Mouse (Mus musculus) liver, embryonic 16.5 days (tissue): Measurements from ENCODE around the gene Shb. TPM values are rescaled to one million over a fixed set of nuclear protein-coding genes. Genes with fewer than 3 reads are reported as not detected.

Experiments
- ATAC-seq: fragments of 200-750 bp; cut with Nextera tagmentation; 2 replicates; pipeline ENCODE4 v1.8.0; 2017; ENCODE audit warnings: low read depth, mild to moderate bottlenecking, moderate number of reproducible peaks, moderate library complexity
- H3K27ac ChIP-seq: fragments of 300-500 bp; sonication (generic); 2 replicates; pipeline ENCODE4 v1.5.1; 2014; ENCODE audit warnings: mild to moderate bottlenecking, low read length
- H3K27me3 ChIP-seq: fragments of 300-500 bp; sonication (generic); 2 replicates; pipeline ENCODE4 v1.6.1; 2014; ENCODE audit warnings: low read depth, low read length, mixed read lengths; ENCODE audit not compliant: control insufficient read depth, insufficient read depth
- H3K36me3 ChIP-seq: fragments of 300-500 bp; sonication (generic); 2 replicates; pipeline ENCODE4 v1.6.1; 2014; ENCODE audit warnings: mild to moderate bottlenecking; ENCODE audit not compliant: control insufficient read depth, insufficient read depth
- H3K4me1 ChIP-seq: fragments of 300-500 bp; sonication (generic); 2 replicates; pipeline ENCODE4 v1.6.1; 2014; ENCODE audit warnings: low read depth, low read length, mixed read lengths; ENCODE audit not compliant: control insufficient read depth
- H3K4me2 ChIP-seq: fragments of 300-500 bp; sonication (generic); 2 replicates; pipeline ENCODE4 v1.6.1; 2014; ENCODE audit warnings: low read depth, low read length, mixed read lengths
- H3K4me3 ChIP-seq: fragments of 300-500 bp; sonication (generic); 2 replicates; pipeline ENCODE4 v1.5.1; 2014; ENCODE audit warnings: low read depth, mild to moderate bottlenecking, low read length
- H3K9ac ChIP-seq: fragments of 300-500 bp; sonication (generic); 2 replicates; pipeline ENCODE4 v1.6.1; 2014; ENCODE audit warnings: low read depth, low read length
- H3K9me3 ChIP-seq: fragments of 300-500 bp; sonication (generic); replicated peaks from 2 replicates; pipeline ENCODE4 v1.6.1; 2016; ENCODE audit warnings: low read length; ENCODE audit not compliant: control insufficient read depth
- WGBS: fragments of 180-500 bp; shearing (Covaris S2); extraction: QIAGEN DNeasy Blood & Tissue Kit; methylation state at CpG from one replicate; pipeline ENCODE4 v1.1.7; 2014; ENCODE audit not compliant: insufficient replicate concordance; 5-methylcytosine and 5-hydroxymethylcytosine counted together
- polyA plus RNA-seq: library from polyadenylated mRNA; unstranded; fragments of >200 nt; fragmentation: Nextera tagmentation; extraction: Ambion mirVana; gene quantifications from 2 replicates; pipeline ENCODE4 v1.2.1, GENCODE M21; 2015

Gene Shb
- polyA plus RNA-seq, 1 experiment from 2014 or later = 1.4 TPM

DNA sequence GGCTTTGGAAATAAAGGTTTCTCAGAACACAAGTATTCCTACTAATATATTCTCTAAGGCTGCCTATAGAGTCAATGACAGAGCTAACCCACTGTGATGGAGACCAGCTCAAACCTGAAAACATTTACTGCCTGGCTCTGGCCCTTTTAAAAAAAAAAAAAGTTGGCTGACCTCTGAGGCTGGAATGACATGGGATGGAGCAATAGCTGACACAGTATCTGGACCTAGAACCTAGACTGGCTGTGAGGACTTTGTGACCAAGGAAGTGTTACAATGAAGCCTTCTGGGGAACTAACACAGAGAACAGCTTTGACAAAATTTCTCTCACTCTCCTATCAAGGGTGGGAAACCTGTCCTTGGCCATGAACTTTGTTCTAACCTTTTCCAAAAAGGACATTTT, 9.3 kb downstream of the Shb start:
- peak; percentile 41 for ATAC-seq
- no peak overlapping the region for H3K9ac ChIP-seq

DNA sequence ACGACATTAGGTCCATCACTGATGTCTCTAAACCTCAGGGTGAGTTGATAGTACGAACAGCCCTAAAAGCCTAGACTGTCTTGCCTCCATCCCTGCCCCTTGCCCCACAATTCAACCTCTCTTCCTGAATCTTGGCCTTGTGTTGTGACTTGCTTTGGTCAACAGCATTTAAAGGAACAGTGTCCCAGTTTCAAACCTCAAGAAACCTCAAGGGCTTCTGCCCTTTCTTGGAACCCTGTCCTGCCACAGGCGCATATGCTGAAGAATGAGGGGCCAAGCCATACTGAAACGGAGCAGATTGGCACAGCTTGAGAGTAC, 9.7 kb downstream of the Shb start:
- Histone ChIP-seq H3K9me3 (no peaks in the 10 kb centered on the region), H3K27ac (peak overlapping the region; percentile 83), H3K27me3 (no peaks in the 10 kb centered on the region), H3K4me1 (peaks cover 68% of the 10 kb centered on the region), H3K9ac (peak overlapping the region; percentile 23; the same call in 1 of the 2 replicates), H3K4me2 (peak overlapping the region; percentile 65), H3K36me3 (peaks cover 3% of the 10 kb centered on the region), H3K4me3 (no peak overlapping the region)
- ATAC-seq = no peak
- 68% methylated on average over 4 of the region's 4 CpGs for WGBS

More for the DNA sequence above, 9.3 kb downstream of the Shb start:
- H3K4me2 ChIP-seq = peak overlapping the region; percentile 65
- no peak overlapping the region for H3K4me3 ChIP-seq
- H3K27me3 ChIP-seq = no peaks in the 10 kb centered on the region
- no peaks in the 10 kb centered on the region for H3K9me3 ChIP-seq
- peaks cover 3% of the 10 kb centered on the region for H3K36me3 ChIP-seq
- peak overlapping the region; percentile 83 for H3K27ac ChIP-seq
- H3K4me1 ChIP-seq = peaks cover 70% of the 10 kb centered on the region

DNA sequence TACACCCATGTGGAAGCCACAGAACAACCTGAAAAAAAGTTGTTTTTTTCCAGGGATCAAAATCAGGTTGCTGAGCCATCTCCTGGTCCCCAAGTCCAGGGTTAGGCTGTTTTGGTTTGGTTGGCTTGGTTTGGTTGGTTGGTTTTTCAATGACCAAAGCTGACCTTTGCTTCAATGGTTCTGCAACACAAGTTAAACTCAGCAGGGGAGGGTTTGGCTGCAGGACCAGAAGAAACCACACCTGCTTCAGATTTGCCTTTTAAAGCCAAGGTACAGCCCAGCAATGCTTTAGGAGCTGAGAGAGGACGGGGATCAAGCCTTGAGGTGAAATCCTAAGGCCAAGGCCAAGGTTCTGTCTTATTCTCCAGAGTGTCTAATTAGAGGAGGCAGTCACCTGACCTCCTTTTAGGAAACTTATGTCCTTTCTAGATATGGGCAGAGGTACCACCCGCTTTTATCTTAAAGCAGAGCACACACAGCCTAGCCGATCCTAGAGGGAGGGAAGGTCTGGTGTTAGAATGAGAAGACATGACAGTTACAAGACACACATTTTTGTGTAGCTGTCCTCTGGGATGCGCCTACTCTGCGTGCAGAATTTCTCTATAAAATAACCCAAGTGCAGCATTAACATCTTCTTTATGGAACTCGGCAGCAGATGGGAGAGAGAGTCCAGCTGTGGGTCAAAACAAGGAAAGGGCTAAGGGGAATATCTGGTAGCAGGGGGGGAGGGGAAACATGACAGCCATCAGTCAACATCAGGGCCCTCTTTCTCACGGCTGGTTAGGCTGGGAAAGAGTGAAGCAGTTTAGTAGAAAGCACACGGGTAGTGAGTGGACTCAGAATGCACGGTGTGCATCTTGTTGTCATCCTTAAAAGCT, 10.3 kb downstream of the Shb start:
- Histone ChIP-seq H3K4me1 (peaks cover 68% of the 10 kb centered on the region), H3K27me3 (no peaks in the 10 kb centered on the region), H3K9ac (peak overlapping the region; percentile 23), H3K36me3 (peaks cover 3% of the 10 kb centered on the region), H3K9me3 (no peaks in the 10 kb centered on the region), H3K27ac (peak overlapping the region; percentile 83), H3K4me2 (peak overlapping the region; percentile 65), H3K4me3 (peak overlapping the region; percentile 30)
- peak; percentile 87 for ATAC-seq
- WGBS = 26% methylated on average over 9 of the region's 9 CpGs

DNA sequence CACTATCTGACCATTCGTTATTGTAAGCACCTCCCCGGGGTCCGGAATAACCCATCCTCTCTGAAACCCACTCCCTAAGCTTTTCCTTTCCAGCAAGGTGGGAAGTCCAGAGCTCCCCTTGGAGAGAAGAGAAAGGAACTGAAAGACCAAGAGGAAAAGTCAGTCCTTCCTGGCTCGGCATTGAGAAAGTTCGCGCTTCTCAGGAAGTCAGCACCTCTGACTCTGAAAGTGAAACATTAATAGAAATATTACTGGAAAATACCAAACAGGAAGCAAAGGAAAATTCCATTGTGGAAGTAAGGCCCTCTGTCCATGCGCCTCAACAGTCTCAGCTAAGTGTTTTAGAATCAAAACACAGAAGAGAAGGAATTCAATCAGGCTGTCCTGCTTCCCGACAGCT, 11.9 kb downstream of the Shb start:
- 30% methylated on average over 8 of the region's 8 CpGs for WGBS
- no peak overlapping the region for H3K4me2 ChIP-seq
- no peaks in the 10 kb centered on the region for H3K9me3 ChIP-seq
- no peak overlapping the region for H3K4me3 ChIP-seq
- peaks cover 67% of the 10 kb centered on the region for H3K4me1 ChIP-seq
- peaks cover 3% of the 10 kb centered on the region for H3K36me3 ChIP-seq
- no peaks in the 10 kb centered on the region for H3K27me3 ChIP-seq
- H3K27ac ChIP-seq = peak overlapping the region; percentile 83
- ATAC-seq = no peak
- H3K9ac ChIP-seq = peak overlapping the region; percentile 11; the same call in 1 of the 2 replicates

DNA sequence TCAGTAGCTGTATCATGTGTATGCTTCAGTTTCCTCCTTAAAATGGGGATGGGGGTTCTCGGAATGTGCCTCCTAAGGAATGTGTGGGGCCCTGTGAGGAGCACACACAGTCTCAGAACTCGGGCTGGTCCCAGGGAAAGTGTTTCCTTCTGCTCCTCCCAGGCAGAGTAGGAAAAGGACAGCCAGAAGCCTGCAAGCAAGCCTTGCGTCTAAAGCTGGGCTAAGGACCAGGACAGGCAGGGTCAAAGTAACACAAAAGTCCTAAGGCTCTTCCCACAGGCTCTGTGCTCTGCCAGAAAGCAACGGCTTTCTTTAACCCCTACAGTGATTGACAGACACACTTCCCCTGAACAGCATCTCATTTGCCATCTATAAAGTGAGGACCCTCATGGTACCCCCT, 14.9 kb downstream of the Shb start:
- peaks cover 74% of the 10 kb centered on the region for H3K4me1 ChIP-seq
- no peak for ATAC-seq
- H3K9ac ChIP-seq = no peak overlapping the region
- H3K27me3 ChIP-seq = no peaks in the 10 kb centered on the region
- no peaks in the 10 kb centered on the region for H3K36me3 ChIP-seq
- no peak overlapping the region for H3K27ac ChIP-seq
- WGBS = 65% methylated on average over 4 of the region's 4 CpGs
- no peak overlapping the region for H3K4me2 ChIP-seq
- no peak overlapping the region for H3K4me3 ChIP-seq
- no peaks in the 10 kb centered on the region for H3K9me3 ChIP-seq

DNA sequence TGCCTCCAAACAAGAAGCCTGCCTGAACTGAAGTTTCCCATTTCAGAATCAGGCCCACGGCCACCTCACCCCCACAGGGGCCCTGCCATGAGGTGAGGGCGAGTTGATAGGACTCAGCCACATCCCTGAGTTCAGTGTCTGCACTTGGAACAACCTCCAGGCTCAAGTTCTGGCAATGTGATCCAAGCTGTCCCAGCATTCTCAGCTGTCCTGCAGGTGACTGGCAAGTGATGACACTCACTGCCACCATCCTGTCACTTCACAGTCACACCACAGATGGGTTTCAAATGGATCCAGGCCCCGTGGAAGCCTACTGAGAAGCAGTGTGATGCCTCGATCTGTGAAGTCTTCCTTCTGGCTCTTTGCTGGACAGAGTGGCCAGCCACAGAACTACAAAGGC, 16.4 kb downstream of the Shb start:
- ATAC-seq = no peak
- Histone ChIP-seq H3K36me3 (no peaks in the 10 kb centered on the region), H3K4me3 (no peak overlapping the region), H3K4me2 (no peak overlapping the region), H3K27me3 (no peaks in the 10 kb centered on the region), H3K4me1 (peaks cover 62% of the 10 kb centered on the region), H3K9me3 (no peaks in the 10 kb centered on the region), H3K27ac (no peak overlapping the region), H3K9ac (no peak overlapping the region)
- WGBS = 49% methylated on average over 4 of the region's 4 CpGs

DNA sequence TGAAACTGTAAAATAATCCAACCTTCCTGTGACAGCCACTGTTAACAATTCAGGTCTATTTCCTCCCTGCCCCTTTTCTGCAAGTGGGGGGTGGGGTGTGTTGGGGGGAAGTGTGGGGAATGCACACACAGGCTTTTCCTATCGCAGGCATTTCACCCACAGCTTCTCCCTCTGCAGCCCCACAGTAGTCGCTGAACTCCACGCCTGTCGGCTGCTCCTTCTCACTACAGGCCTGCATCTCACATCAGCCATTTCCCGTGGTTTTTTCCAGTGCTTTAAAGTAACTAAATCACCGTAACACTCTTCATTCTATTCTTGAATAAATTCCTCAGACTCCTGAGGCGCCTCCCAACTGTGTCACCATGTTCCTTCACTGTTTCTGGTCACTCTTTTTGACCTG, 17.9 kb downstream of the Shb start:
- no peak for ATAC-seq
- Histone ChIP-seq H3K9me3 (no peaks in the 10 kb centered on the region), H3K27ac (peak overlapping the region; percentile 68), H3K27me3 (no peaks in the 10 kb centered on the region), H3K36me3 (no peaks in the 10 kb centered on the region), H3K4me1 (peaks cover 57% of the 10 kb centered on the region), H3K4me2 (no peak overlapping the region), H3K9ac (no peak overlapping the region), H3K4me3 (no peak overlapping the region)
- 28% methylated on average over 7 of the region's 7 CpGs for WGBS

DNA sequence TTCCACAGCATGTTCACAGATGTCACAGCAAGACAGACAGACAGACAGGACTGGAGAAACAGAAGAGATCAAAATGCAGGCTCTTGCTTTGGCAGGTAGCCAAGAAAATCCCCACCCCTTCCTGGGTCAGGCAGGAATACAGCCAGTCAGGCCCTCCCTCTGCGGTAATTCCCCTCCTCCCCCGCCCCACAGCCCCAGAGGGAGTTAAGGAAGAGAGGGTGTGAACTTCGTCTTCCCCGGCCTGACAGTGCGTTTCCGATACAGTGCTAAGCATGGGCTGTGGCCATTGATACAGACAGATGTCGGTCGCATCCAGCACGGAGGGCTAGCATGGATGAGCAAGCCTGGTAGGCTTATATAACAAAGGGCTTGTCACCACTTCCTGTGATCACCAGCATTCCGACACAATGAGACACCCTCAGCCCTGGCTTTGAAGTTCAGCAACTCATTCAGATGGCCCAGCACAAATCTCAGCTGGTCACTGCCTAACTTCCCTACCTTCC, 18.4 kb downstream of the Shb start:
- no peak overlapping the region for H3K4me3 ChIP-seq
- no peak overlapping the region for H3K4me2 ChIP-seq
- no peaks in the 10 kb centered on the region for H3K9me3 ChIP-seq
- no peaks in the 10 kb centered on the region for H3K36me3 ChIP-seq
- peaks cover 63% of the 10 kb centered on the region for H3K4me1 ChIP-seq
- no peak overlapping the region for H3K9ac ChIP-seq
- ATAC-seq = peak; percentile 84
- H3K27ac ChIP-seq = peak overlapping the region; percentile 68
- no peaks in the 10 kb centered on the region for H3K27me3 ChIP-seq
- 2% methylated on average over 10 of the region's 10 CpGs for WGBS

DNA sequence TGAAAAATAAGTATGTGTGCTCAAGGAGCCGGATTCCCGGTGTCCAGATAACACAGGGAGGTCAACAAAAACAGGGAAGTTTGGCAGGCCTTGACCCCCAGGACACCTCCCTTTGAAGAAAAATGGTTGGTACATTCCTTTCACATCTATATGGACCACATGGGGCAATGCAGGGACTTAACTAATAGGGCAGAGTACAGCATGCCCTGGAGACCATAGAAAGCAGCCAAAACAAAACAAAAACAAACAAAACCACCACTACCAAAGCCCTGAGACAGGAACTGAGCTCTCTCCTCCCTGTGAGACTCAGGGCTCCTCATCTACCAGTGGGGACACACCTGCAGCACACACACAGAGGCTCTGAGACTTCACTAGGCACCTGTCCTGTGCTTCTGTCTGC, 18.9 kb downstream of the Shb start:
- Histone ChIP-seq H3K9ac (no peak overlapping the region), H3K4me1 (peaks cover 68% of the 10 kb centered on the region), H3K4me3 (no peak overlapping the region), H3K9me3 (no peaks in the 10 kb centered on the region), H3K4me2 (no peak overlapping the region), H3K27ac (peak overlapping the region; percentile 67), H3K27me3 (no peaks in the 10 kb centered on the region), H3K36me3 (no peaks in the 10 kb centered on the region)
- 68% methylated on average over 2 of the region's 2 CpGs for WGBS
- peak; percentile 19 for ATAC-seq
